Mouse (Mus musculus) cerebellum, postnatal 25 days (tissue): ENCODE data around the gene Faf2.

Experiments
- DNase-seq, 2 experiments: peaks; one replicate each; pipeline ENCODE4 v3.0.0; 2021; ENCODE audit warnings: mixed read lengths in 2 of 2

Gene Faf2

DNA sequence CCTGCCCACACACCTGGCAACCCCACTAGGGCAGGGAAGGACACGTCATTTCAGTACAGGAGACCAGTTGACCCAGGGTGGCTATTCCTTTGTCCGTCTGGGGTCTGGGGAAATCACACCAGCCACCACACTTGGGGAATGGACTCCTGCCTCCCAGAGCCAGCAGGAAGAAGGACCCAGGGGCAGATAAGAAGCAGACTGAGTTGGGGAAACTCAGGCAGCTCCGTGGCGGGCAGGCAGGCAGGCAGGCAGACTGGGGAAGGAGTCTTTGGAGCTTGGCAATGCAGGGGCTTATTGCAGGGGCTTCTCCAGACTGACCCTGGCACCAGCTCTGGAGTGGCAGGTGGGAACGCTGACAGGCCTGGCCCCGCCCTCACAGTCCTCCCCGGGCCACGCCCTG, 59.7 kb downstream of the Faf2 start:
- DNase-seq: no peak

DNA sequence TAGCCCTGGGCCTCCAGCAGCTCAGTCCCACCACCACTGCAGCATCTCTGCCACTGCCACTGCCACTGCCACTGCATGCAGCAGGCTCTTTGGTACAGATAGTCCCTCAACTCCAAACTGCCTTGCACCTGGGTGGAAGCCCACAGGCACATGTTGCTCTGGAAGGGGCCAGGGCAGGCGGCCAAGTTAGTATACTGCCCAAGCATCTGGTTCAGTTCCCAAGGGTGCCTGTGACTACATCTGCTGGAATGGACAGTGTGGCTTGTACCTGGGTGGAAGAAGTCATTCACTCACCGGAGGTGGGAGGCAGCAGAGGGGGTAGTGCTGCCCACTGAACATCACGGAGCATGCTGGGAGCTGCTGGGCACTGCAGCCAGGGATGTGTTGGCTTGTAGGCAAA, 61.7 kb downstream of the Faf2 start:
- no peak for DNase-seq

DNA sequence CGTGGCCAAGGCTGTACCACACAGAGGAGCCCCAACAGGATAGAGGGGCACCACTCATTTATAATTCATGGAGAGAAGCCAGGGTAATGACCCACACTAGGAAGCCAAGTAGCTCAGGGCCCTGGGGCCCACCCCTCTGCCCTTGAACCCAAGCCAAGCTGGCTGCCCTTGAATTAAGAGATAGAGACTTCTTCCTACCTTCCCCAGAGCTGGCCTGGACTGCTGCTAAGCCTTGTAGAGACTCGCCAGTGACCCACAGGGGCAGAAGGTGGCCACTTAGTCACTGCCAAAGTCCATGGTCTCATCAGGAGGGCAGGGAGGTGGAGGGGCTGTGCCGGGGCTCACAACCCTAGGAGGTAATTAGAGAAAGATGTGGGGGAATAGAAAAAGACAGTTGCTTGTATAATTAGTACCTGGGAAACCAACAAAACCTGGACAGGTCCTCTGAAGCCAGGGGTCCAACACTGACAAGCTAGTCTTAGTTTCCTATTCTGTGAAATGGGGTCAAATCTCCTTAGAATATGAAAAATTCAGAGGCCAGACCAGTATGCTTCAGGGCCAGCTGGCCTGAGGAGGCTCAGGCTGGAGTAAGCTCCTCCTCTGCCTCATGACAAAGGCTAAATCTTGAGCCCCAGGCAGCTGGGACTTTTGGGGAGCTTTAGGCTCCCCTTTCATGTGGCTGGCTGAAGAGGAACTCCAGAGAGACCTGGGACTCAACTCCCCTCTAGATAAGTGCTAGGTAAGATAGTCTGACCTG, 62.7 kb downstream of the Faf2 start:
- no peak for DNase-seq

DNA sequence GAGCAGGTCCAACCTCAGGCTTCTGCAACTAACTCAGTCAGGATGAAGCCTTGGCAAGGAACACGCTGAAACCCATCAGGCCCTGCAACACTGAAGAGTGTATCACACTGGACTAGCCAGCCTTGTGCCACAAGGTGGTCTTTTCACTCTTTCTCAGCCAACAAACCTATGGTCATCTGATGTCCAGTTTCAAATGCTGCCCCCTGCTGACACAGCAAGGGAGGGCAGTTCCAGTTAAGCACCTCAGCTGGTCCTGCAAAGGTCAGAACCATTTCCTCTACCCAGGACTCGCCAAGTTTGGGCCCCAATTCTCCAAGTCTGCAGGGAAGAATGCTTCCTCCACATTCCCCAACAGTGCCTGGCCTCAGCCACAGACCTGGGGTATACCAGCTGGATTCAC, 63.6 kb downstream of the Faf2 start:
- peak; percentile 47 to 70 for DNase-seq

DNA sequence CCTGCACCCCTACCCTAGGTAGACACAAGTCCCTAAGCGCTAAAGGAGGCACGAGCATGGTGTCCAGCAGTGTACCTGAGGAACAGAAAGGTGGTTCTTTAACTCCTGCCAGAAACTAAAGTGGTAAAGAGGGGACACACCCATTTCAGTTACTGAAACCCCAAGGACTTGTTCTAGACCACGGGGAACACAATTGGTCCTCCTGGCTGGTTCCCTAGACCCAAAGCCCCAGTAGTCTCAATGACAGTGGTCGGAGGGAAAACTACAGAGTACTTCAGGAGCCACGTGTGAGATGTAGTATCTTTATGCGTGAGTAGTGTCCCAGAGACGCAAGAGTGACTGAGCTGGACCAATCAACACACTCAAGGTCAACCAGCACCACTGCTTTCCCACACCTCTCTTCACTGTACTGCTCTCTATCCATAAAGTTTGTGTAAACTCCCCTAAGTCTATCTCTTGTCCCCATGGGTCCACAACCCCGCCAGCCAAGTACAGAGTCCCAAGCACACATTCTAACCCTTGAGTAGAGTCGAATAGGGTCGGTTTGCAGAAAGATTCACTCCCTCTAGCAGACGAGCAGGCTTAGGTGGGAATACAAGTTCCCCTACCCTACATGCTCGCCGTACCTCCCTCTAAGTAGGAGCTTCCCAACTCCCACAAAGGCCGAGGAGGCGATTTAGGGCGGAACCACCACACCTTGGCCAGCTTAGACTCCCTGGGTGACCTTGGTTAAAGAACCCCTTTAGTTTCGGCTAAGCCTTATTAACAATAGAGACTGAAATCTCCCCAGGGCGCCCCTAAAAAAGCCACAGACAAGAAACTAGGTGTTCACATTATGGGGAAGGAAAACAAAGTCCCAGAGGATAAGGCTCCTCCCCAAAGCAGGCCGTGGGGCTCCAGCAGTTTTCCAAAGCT, 64.8 kb downstream of the Faf2 start:
- DNase-seq: no peak

DNA sequence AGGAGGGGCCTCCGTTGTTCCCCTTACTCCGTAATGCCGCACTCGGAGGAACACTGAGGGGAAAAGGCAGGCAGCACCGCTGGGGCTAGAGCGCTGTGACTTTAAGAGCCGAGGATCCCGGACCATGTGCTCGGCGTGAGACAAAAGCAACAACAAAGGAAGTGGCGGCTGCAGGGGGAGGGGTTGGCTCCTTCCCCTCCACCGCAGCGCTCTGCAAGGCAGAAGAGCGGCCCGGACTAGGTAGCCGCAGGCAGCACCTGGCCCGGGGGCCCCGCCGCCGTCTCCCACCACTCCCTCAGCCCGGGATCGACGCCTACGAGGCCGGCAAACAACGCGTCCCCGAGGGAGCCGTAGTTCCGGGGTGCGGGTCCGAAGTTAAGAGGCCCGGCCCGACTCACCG, 65.5 kb downstream of the Faf2 start:
- peak; percentile 74 to 81 for DNase-seq

DNA sequence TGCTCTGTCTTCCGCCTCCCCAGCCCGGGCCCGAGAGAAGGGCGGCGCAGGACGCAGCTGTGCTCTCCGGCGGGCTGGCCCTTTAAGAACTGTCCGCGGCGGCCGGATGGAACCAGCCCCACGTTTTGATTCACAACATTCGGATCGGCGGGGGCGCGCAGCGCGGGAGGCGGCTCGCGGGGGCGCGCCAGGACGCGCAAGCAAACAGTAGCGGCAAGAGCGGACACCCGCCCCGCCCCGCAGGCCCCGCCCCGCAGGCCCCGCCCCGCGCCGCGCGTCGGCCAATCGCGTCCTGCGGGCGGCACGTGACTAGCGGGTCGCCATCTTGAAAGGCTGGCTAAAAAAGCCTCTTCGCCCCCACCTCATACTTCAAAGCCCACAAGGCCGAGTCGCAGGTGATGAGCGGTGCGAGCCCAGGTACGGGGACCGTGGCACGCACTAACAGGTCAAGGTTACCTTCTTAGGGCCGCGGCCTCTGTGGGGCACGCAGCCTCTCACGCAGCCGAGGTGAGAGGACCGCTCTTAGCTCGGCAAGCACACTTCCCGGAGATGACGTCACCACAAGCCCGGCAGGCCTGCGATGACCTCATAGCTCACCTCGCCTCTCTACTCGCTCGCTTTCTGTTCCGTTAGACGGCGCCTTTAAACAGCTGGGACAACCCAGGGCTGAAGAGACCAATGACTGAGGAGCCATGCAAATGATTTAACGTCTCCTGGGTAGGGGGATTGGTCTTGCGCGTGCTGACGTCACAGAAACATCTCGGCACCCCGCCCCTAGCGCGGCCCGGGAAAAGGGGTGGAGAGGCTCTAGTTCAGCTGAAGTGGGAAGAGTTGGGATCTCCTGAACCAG, 66.2 kb downstream of the Faf2 start:
- DNase-seq: peak; percentile 99

DNA sequence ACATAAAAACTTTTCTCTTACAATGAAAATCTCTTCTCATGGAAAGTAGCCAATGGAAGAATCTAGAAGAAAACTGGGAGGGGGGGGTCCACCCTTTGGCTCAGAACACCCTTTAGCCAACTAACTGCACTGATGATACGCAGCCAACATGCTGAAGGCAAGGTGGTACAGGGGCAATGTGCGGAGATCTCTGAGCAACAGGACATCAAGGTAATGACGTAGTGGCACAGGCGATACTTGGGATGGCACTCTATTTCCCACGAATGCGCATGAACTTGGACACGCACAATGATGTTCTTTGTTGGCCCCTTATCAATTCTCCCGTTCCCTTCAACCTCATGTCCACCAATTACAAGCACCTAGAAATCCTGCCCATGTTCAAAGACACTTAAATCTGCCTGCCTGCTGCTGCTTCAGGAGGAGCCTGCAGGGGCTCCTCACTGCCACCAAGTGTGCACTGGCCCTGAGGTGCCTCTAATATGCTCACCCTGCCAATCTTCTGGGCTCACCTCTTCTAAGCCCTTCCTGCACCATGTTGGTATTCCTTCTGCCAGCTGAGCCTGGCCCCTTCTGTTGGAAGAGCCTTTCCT, 68.7 kb downstream of the Faf2 start:
- DNase-seq: no peak

DNA sequence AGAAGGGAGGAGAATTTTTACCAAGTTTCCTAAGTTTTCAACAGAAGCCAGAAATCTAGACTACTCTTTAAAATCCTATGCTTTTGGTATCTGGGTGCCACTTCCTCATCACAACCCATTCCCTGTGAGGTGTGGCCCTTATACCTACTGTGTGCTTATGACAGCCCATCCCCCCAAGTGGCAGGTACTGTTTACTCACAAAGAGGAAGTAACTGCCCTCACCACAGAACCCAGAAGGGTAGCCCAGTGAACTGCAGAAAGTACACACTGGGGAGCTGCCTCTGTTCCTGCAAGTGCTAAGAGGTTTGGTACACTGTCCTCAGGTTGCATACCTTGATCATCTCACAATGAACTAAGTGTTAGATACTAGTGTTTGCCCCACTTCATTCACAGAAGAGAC, 70.2 kb downstream of the Faf2 start:
- DNase-seq: no peak

DNA sequence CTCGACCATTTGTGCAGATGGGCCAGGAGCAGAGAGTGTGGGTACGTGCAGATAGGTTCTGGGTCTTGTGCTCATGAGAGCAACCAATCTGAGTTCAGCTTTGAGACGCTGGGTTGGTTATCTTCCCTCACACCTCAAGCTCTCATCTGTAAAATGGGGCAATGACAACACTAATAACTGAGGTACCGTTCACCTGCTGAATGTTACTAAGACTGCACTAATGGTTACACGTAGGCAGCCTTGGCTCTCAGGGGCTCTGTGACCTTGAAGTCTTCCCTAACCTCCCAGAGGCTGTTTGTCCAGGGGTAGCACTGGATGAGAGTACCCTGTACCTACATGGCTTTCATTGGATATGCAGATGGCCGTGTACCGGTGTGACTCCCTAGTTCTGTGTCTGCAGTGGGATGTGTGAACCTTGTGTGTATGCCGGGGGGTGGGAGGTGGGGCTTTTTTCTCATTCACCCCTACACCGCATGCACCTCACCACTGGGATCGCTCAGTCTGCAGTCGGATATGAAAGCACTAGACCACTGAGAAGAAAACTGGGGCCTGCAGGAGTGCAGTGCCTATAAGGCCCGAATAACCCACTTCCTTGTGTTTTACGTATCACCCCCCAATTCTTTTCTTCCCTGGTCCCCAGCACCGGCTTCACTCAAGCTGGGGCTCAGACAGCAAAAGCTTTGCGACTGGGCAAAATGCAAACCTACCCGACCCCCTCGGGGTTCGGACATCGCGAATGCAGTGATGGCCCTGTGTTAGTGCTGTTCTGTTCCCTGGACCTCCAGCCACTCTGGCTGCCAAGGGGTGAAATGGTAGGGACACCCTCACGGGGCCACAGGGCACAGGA, 71.3 kb downstream of the Faf2 start:
- no peak for DNase-seq

DNA sequence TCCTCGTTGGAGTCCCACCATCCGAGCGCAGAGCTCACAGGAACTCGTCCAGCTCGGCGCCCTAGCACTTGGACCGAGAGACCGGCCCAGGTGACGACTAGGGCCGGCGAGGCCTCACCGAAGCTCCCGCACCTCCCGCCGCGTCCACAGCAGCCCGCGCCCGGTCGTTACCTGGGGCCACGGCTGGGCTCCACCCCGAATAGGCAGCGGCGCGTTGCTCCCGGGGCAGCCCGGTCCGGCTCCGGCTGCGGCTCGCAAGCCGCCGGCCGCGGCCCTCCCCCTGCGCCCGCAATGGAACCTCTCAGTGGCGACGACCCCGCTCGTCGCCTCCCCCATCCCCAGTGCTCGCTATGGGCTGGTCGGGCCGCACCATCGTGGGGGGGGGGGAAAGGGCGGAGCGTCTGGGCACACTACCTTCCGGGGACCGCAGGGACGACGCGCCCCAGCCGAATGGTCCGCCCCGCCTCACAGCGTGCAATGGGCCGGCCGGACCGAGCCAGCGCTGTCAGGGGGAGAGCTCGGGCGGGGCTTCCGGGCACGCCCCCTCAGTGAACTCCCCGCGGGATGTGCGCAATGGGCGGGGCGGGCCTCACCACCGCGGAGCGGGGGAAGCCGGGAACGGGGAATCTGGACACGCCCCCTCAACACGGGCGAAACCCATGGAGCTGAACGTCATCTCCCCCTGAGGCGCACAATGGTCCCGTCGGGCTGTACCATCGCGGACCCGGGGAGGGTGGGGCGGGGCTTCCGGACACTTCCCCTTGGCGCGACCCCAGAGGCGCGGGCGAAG, 72.2 kb downstream of the Faf2 start, which contains the start of gene Rnf44:
Gene Rnf44, minus strand, starts transcription at position 350 of the 790 bp plus-strand sequence.
- peak; percentile 98 to 99 for DNase-seq

DNA sequence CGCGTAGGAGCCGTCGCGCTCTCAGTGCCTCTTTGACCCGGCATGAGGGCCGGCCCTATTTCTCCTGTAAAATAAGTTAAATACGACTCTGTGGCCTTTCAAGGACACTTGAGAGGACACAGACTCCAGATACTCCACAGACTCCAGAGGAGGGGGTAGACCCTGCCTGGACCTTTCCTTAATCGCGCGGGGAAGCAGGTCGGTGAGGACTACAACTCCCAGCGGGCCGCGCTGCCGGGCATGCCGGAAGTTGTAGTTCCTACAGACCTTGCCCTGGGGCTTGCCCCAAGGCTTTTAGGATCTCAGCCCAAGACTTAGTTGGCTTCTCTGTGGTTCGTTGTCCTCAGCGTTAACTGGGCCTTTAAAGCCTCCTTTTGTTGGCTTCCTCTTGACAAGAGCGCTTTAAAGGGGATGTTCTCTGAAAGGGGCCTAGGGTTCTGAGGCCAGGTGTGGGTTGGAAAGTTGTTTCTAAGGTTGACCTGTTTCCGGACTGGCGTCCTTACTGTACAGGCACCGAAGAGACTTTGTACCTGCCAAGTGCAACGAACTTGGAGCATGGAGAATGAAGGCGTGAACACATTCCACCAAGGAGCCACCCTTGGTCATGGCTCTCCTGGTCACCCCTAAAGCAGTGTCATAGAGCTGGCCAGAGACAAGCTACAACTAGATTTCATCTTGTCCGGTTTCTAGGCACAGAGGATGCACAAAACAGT, 72.9 kb downstream of the Faf2 start:
- peak in 1 of 2 experiments; percentile 91 for DNase-seq

DNA sequence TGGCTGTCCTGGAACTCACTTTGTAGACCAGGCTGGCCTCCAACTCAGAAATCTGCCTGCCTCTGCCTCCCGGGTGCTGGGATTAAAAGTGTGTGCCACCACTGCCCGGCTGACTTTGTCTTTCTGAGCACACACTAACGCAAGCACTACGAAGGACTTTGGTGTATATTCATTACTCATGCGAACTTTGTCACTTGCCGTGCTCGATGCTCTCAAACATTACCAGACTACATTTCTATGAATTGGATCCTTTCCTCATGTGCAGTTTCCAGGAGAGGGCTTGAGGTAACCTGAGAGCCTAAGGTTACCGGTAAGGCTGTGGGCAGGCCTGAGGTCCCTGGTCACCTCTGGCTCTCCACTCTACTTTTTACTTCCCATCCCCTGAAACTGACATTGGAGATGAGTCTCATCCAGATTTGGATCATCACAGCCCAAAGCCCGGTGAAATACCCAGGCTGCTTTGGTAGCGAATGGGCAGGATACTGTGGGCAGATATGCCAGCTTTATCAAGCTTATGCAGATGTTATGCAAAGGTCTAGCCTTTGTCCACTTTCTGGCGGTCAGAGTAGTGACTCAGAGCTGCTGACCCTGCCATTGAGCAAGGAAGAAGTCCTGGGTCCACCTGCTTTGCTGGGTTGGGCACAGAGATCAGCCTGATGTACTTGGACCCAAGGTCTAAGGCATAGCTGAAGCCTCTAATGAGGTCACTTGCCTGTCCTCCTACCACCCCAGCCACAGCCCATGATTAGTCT, 74.1 kb downstream of the Faf2 start:
- no peak for DNase-seq

DNA sequence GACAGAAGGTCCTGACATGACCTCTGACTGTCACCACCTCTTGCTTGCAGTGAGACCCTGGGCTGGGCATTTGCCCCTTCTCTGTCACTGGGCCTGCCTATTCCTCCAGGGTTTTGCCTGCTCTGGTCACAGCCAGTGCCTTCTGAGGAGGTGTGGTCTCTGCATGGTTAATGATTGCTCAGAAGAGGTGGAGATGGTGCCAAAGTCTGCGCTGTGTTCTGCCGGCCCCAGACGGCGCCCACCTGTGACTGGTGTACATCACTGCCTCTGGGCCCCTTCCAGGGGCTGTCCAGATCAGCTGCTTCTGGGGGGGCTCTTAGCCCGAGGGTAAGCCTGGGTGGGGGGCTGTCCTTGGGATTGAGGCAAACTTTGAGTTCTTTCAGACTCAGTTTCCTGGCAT, 79.7 kb downstream of the Faf2 start, which contains the start of gene Cdhr2:
Gene Cdhr2, plus strand, starts transcription at position 219 of the 400 bp plus-strand sequence.
- no peak for DNase-seq

DNA sequence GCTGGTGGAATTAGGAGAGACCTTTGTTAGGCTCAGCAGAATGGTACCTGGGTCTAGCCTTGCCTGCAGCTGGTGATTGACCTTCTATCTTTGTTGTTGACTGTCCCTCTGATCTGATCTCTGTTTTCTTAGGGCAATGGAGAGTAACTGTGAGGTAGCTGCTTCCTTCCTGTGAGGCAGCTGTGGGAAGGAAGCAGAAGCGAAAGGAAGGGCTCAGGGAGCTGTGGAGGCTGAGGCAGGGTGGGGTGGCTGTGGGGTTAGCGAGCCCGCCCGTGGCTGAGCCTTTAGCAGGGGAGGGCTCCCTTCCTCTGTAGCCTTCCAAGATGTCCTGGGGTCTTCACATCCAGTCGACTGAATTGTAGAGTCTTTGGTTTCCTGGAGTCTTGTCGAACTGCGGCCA, 80.9 kb downstream of the Faf2 start:
- no peak for DNase-seq

DNA sequence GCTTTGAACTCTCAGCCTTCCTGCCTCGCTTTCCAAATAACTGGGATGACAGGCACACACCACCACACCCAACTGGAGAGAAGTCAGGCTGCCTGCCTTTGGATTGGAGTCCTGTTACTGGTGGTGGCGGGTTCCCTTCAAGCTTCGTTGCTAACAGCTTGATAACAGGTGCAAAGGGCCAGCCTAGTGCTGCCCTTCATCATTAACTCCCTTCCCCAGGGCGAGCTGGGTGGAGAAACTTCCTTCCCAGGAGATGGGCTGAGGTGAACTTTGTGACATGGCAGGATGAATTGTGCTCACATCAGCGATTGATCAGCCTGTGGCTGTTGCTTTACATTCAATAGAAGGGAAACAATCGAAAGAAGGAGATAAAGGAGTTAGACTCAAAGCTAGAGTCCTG, 83.3 kb downstream of the Faf2 start:
- no peak for DNase-seq

DNA sequence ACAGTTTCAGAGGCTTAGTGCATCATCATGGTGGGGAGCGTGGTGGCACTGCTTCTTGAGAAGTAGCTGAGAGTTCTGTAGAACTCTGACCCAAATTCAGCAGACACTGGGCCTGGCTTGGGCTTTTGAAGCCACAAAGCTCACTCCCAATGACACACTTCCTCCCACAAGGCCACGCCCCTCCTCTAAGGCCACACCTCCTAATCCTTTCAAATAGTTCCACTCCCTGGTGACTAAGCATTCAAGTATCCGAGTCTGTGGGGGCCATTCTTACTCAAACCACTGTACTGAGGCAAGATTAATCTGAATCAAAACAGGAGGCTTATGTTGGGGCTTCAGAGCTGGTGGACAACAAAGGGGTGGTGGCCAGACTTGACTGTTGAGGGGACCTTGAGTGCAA, 89.3 kb downstream of the Faf2 start:
- DNase-seq: no peak
